Mouse (Mus musculus): Measurements from ENCODE around the gene Trpm6.

GRCm38 (mm10) chr19:18902694-18903067 is 152.9 kb downstream of the Trpm6 start:
- no peak for TF ChIP-seq ZKSCAN1 (IDR thresholded peaks at IDR 0.05; ENCODE audit: low read depth, low read length)
- TF ChIP-seq HCFC1 (IDR thresholded peaks at IDR 0.05; ENCODE audit: low read depth, low read length): no peak
- no peak for TF ChIP-seq RAD21 (IDR thresholded peaks at IDR 0.05; ENCODE audit: low read depth, low read length)
- TF ChIP-seq MXI1 (IDR thresholded peaks at IDR 0.05; ENCODE audit: low read depth, low read length): no peak
- no peak for TF ChIP-seq POLR2A (IDR thresholded peaks at IDR 0.05; ENCODE audit: control insufficient read depth in 1 of 2, insufficient read depth in 1 of 2, low read depth in 1 of 2, low read length in 2 of 2, poor library complexity in 1 of 2)
